Mouse (Mus musculus) kidney, adult 11 months (tissue): ENCODE measurements around the gene Fam89a.

Source experiments
- DNase-seq: peaks from one replicate; pipeline ENCODE4 v3.0.0; 2022

Gene Fam89a

GRCm38 (mm10) chr8:124752325-124752862, 762 bp upstream of the Fam89a start:
- no peak for DNase-seq

DNA sequence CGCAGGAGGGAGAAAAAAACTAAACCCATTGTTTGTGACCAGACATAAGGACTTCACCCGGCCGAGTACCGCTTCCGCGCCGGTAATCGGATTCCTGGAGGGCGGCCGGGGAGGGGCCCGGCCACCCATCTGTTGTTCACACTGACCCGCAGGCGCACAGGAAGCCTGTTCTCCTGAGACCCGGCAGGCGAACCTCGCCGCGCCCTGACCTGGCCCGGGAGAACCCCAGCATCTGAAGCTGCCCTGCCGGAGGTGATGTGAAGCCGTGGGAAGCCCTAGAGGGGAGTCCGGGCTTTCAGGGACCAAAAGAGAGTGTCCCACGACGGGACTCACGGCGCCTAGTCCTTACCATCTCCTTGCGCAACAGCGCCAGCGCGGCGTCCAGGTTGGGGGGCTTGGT, 441 bp downstream of the Fam89a start:
- no peak for DNase-seq

DNA sequence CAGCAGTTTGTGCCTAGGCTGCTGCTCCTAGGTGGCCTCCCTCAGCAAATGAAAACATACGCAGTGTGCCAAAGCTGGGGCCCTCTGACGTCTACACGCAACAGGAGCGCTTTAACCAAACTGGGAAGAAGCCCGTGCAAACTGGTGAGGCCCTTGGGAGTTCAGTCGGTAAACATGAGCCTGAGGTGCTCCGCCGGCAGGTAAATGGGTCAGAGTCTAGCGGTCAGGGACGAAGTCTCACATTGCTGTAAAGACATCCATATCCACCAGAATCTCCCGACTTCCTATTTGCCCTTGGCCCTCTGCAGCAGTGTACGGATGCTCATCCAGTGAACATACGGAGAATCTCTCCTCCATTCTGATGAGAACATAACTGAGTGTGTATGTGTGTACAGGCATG, 5.0 kb downstream of the Fam89a start:
- DNase-seq: no peak

GRCm38 (mm10) chr8:124739268-124739667, 12.4 kb downstream of the Fam89a start:
- DNase-seq: peak; percentile 21

DNA sequence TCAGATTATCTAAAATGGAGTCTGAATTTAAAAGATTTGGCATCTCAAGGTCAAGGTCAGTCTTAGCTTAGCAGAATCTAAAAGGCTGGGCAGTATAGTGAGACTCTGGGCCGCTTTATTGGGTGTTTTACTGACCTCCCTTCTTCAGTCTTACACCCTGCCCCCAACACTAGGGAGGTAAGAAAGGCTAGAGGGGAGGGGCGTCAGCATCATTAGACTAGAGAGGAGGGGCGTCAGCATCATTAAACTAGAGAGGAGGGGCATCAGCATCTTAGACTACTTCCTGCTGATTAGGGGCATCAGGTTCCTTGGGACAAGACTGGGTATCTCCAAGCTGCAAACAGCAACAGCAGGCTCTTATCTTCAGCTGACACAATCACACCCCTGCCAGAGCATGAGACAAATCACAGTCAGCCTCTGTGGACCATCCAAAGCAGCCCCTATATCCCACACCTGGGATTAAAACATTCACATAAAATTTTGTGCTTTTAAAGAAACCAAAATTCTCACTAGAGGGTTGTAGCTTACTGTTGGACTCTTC, 16.2 kb downstream of the Fam89a start:
- DNase-seq: no peak

DNA sequence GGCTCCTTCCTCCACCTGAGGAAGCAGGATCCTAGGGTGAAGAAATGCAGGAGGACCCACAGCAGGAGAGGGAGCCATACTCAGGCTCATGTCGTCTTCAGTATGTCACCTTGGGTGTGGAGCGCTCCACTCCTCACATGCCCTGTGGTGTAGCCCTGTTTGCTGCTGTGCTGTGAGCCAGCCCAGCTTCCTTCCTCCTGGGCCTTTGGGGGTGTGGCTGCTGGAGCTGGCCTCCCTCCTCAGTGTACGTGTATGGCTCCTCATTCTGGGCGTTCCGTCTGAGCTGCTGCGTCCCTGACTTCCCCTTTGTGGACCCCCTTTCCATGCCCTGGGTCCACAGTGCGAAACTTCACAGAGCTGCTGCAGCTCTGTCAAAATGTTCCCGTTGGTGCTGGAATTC, 18.8 kb downstream of the Fam89a start:
- no peak for DNase-seq

GRCm38 (mm10) chr8:124724301-124724700, 27.3 kb downstream of the Fam89a start:
- no peak for DNase-seq

DNA sequence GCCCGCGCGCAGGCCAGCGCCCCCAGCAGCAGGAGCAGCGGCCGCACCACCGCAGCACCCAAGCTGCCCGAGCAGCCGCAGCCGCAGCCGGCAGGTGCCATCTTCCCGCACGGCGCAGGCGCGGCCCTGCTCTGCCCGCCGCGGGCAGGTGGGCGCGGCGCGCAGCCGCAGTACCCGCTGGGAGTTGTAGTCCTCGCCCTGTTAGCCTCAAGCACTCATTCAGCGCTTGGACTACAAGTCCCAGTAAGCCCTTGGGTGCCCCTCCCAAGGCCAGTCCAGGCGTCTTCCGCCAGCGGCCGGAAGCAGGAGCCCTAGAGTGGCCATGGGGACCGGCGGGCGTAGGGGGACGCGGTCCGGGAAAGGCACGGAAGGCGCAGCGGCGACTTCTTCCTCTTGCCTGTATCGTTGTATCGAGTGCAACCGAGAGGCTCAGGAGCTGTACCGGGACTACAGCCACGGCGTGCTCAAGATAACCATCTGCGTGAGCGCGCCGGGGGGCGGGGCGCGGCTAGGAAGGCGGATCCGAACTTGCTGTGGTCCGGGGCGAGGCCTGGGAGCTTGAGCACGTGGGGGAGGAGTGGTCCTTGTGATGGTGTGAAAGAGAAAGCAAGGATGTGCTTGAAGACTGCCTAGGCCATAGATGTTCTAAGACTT, 29.6 kb downstream of the Fam89a start, which contains the start of the genes Ttc13 and Arv1:
Ttc13 (minus strand) TSS at position 122 of the 654 bp plus-strand sequence.
Arv1 (plus strand) TSS at position 278 of the 654 bp plus-strand sequence.
- peak; percentile 97 for DNase-seq

DNA sequence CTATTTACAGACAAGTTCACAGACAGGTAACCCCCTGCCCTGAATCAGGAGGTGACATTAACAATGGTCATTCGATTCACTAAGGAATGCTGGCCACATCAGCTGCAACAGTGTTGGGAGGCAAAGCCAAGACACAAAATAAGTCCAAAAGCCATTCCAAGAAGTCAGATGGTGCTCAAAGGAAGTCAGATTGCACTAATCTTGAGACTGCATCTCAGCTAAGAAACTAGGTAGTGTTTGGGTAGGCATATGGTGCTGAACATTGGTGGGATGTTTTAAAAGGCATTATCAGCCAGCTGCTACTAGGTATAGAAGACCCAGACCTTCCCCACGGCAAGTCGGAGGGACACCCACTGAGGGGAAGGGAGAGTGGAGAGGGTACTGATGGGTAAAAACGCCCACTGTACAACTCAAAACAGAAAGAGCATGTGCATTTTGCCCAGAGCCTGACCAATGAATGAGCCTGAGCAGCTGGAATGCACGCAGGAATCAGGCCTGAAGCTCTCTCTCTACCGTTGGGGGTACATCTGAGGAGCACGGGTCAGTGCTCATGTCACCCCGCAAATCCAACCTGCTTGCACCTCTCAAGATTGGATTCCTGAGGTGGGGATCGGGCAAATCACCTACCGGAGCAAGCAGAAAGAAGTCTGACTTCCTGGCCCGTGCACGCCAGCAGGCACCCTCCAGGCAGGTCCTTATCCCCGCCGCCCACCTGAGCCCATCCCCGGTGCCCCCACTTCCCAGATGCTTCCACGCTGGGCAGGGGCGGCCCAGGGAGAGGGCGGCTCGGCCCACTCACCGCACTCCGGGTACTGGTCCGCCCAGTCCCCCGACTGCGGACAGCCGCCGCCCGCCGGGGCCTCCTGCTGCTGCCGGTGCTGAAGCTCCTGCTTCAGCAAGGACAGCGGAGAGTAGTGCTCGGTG, 30.4 kb downstream of the Fam89a start:
- DNase-seq: no peak

GRCm38 (mm10) chr8:124720133-124720532, 31.5 kb downstream of the Fam89a start:
- no peak for DNase-seq

DNA sequence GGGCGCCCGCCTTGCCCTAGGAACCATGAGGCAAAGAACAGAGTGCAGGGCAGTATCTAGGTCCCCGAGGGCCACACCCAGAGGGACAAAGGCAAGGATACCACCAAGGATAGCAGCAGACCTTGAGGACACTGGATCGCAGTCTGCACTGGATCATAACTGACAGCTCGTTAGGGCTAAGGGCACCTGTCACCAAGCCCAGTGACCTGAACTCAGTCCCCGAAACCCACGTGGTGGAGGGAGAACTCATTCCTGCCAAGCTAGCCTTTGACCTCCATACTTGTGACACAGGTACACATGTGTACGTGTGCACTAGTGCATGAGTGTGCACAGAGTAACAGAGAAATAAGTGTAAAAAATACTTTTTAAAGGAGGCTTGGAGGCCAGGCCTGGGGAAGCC, 35.9 kb downstream of the Fam89a start:
- no peak for DNase-seq

GRCm38 (mm10) chr8:124713207-124713606, 38.4 kb downstream of the Fam89a start:
- no peak for DNase-seq

DNA sequence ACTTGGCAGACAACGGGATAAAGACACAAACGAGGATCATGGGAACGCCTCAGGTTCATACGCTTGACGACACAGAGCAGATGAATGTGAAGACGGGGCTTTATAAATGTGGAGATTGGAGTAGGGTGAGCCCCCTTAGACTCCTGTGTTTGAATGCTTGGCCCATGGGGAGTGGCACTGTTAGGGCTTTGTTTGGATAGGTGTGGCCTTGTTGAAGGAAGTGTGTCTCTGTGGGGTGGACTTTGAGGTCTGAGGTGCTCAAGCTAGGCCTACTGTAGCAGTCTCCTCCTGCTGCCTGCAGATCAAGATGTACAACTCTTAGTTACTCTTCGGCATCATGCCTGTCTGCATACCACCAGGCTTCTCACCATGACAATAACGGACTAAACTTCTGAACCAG, 45.8 kb downstream of the Fam89a start:
- DNase-seq: no peak

DNA sequence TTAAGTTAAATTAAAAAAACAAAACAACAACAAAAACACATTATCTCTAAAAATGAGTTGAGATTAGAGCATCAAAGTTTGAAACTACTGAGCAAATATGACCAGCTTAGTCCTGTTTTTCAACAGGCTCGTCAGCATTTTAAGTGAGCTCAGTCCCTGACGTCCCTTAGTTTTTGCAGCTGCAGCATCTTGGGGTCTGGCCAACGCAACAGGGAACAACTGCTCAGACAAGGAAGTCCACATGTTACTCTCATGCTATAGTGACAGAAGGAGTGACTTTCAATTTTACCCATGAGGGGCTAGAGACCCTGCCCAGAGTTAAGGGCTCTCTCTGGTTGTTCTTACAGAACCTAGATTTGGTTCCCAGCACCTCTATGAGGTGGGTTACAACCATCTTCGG, 47.3 kb downstream of the Fam89a start:
- DNase-seq: no peak

DNA sequence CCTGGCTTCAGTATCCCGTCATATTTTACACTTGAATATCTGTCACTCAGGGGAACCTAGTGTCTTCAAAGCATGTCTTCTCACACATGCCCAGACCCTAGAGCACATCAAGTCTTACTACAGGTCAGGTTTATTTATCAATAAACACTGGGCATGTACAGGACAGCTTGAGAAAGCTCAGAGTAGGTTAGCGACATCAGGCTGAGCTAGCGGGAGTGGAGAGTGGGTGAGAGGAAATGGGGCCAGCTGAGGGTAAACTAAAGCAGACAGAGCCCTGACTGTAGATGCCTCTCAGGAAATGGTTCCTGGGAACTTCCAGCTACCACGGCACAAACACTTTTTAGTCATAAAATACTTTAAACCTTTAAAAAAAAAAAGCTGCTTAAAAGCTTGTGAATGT, 48.1 kb downstream of the Fam89a start:
- no peak for DNase-seq

- DNase-seq: no peak
Measured at GRCm38 (mm10) chr8:124702183-124702582, 49.4 kb downstream of the Fam89a start.

- DNase-seq: no peak
Measured at GRCm38 (mm10) chr8:124701023-124701422, 50.6 kb downstream of the Fam89a start.

GRCm38 (mm10) chr8:124700271-124700670, 51.4 kb downstream of the Fam89a start:
- DNase-seq: no peak

- no peak for DNase-seq
Measured at GRCm38 (mm10) chr8:124695424-124696100, 56.1 kb downstream of the Fam89a start.

DNA sequence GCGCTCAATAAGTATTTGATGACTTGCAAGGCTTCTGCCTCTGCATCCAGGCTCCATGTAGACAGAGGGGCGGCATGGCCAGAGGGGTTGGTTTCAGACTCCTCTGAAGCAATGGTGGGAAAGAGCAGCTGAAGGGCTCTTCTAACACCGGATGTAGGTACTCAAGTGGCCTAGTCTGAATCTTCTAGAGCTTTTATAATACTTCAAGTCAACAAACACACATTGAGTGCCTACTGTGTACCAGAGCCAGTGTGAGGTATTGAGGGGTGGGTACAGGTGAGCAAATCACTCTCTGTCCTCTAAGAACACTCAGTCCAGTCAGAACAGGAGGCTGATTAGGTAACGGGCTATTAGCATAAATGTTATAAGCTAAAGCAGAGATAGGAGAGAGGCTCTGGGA, 59.9 kb downstream of the Fam89a start:
- DNase-seq: no peak
